Mouse (Mus musculus): ENCODE data around the gene Cyb561d1. TPM values are rescaled to one million over a fixed set of nuclear protein-coding genes. Genes with fewer than 3 reads are reported as not detected.
"Not testable (repeated sequence)": the region's sequence is repeated elsewhere in the genome, so short reads cannot be mapped to it uniquely, and the experiment has no call there.

Gene Cyb561d1
- polyA plus RNA-seq (2012; rRNA removed) = 8.4 and 8.7 TPM in 2 replicates

DNA sequence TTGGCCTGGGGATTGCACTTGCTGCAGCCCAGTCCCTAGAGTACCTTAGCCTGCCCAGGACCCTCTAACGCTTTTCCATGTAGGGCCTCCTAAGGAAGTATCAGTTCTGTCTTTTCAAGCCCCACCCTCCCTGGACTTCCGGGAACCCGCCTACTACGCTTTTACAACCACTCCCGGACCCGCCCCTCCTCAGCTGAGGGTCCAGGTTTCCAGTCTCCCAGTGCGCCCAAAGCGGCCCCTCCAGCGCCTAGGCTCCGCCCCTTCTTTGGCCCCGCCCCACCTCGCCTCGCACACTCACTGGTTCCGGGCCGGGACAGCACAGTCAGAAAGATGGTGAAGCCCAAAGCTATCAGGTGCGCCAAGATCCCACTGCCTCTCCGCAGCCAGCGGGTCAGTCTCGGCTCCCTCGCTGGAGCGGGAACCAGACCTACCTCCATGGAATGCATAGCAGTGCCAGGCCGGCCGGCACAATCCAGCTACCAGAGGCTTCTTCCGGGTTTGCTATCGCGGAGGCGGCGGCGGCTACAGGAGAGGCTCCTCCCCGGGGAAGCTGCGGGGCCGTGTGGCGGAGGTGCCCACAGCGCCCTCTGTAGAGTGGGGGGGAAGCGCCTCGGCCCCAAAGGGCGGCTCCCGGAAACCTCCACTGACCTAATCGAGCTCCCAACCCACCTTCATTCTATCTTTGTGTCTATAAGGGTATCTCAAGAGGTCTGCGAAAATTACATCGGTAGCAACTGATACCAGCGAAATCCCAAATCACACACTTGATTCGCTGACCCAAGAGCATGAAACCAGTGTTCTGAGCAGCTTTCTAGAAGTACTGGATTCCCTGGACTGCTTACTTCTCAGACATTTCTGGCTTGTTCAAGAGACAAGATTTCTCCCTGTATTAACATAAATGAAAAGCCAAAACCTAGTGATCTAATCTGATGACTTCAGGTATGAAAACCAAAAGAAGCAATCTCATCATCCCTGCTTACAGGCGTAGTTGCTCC is at the start of gene Cyb561d1:
TSS of gene Cyb561d1 (minus strand) at position 884 of the 995 bp plus-strand sequence.
- peak; percentile 92 for DNase-seq (ENCODE audit: low read depth)
- TF ChIP-seq CTCF (IDR thresholded peaks at IDR 0.05; ENCODE audit: borderline replicate concordance, extremely low read depth, insufficient read depth, insufficient read length) (peak; percentile 43; the same call in 1 of the 2 replicates), POLR2A (IDR thresholded peaks at IDR 0.05; ENCODE audit: borderline replicate concordance, extremely low read depth, insufficient read depth, insufficient read length, poor library complexity, severe bottlenecking) (no peak)

- no peak for DNase-seq (ENCODE audit: low read depth)
- TF ChIP-seq POLR2A (IDR thresholded peaks at IDR 0.05; ENCODE audit: borderline replicate concordance, extremely low read depth, insufficient read depth, insufficient read length, poor library complexity, severe bottlenecking) (no peak), CTCF (IDR thresholded peaks at IDR 0.05; ENCODE audit: borderline replicate concordance, extremely low read depth, insufficient read depth, insufficient read length) (no peak)
Measured at GRCm38 (mm10) chr3:108246857-108247256, 45.8 kb upstream of the Cyb561d1 start.

DNA sequence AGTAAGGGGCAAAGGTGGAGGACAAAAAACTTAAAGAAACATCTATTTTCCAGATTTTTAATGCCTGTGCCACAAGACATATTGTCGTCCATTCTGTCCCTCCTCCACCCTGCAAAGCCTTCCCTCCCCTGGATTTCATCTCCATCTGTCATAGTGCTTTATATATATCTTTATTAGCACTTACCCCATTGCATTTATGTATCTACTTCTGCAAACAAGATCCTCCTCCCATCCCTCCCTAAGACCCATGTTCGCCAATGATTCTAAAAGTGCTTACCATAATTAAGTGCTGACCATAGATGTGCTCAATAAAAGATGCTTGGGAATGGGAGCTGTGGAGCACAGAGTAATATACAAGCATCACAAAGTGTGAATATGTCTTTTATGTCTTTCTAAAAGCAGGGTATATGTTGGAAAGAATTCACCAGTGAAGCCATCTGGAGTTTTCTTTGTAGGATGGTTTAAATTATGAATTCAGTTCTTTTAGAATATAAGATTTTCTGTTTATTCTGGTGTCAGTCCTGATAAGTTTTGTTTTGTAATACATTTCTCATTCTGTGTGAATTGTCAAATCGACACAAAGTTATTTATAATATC is 40.3 kb upstream of the Cyb561d1 start:
- DNase-seq (ENCODE audit: low read depth) = no peak
- TF ChIP-seq CTCF (IDR thresholded peaks at IDR 0.05; ENCODE audit: borderline replicate concordance, extremely low read depth, insufficient read depth, insufficient read length) (no peak), POLR2A (IDR thresholded peaks at IDR 0.05; ENCODE audit: borderline replicate concordance, extremely low read depth, insufficient read depth, insufficient read length, poor library complexity, severe bottlenecking) (no peak)

DNA sequence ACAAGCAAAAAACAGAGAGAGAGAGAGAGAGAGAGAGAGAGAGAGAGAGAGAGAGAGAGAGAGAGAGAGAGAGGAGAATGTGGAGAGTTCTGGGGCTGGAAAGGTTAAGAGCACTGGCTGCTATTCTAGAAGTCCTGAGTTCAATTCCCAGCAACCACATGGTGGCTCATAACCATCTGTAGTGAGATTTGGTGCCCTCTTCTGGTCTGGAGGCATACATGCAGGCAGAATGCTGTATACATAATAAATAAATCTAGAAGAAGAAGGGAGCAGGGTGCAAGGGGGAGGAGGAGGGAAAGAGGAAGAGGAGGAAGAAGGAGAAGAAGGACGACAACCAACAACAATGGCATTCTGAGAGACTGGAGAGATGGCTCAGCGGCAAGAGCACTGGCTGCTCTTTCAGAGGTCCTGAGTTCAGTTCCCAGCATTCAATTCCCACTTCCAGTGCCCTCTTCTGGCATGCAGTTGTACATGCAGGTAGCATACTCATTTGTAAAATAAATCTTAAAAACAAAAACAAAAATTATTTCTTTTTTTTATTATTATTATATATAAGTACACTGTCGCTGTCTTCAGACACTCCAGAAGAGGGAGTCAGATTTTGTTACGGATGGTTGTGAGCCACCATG is 36.6 kb upstream of the Cyb561d1 start:
- not testable (repeated sequence) for DNase-seq (ENCODE audit: low read depth)

- no peak for DNase-seq (ENCODE audit: low read depth)
- TF ChIP-seq CTCF (IDR thresholded peaks at IDR 0.05; ENCODE audit: borderline replicate concordance, extremely low read depth, insufficient read depth, insufficient read length) (no peak), POLR2A (IDR thresholded peaks at IDR 0.05; ENCODE audit: borderline replicate concordance, extremely low read depth, insufficient read depth, insufficient read length, poor library complexity, severe bottlenecking) (no peak)
Measured at GRCm38 (mm10) chr3:108231646-108232045, 30.6 kb upstream of the Cyb561d1 start.

DNA sequence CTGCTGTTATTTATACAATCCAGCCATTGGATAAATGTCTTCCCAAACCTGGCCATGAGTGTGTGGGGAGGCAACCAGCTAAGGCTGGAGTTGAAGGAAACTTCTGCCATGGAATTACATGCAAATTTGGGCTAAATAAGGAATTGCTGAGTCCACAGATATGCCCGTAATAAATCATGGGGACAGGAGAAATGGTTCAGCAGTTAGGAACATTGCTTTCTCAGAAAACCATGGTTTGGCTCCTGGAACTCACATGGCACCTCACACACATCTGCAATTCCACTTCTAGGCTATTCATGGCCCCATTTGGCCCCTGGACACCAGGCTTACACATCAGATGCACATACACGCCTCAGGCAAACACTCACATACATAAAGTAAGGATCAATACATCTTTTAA is 26.5 kb upstream of the Cyb561d1 start:
- no peak for DNase-seq (ENCODE audit: low read depth)
- TF ChIP-seq CTCF (IDR thresholded peaks at IDR 0.05; ENCODE audit: borderline replicate concordance, extremely low read depth, insufficient read depth, insufficient read length) (no peak), POLR2A (IDR thresholded peaks at IDR 0.05; ENCODE audit: borderline replicate concordance, extremely low read depth, insufficient read depth, insufficient read length, poor library complexity, severe bottlenecking) (no peak)

GRCm38 (mm10) chr3:108226558-108227350 is 25.7 kb upstream of the Cyb561d1 start, which contains the start of gene Sypl2:
TSS of gene Sypl2 (minus strand) at chr3:108226648.
- no peak for TF ChIP-seq POLR2A (IDR thresholded peaks at IDR 0.05; ENCODE audit: borderline replicate concordance, extremely low read depth, insufficient read depth, insufficient read length, poor library complexity, severe bottlenecking)
- no peak for TF ChIP-seq CTCF (IDR thresholded peaks at IDR 0.05; ENCODE audit: borderline replicate concordance, extremely low read depth, insufficient read depth, insufficient read length)
- peak; percentile 79 for DNase-seq (ENCODE audit: low read depth)

DNA sequence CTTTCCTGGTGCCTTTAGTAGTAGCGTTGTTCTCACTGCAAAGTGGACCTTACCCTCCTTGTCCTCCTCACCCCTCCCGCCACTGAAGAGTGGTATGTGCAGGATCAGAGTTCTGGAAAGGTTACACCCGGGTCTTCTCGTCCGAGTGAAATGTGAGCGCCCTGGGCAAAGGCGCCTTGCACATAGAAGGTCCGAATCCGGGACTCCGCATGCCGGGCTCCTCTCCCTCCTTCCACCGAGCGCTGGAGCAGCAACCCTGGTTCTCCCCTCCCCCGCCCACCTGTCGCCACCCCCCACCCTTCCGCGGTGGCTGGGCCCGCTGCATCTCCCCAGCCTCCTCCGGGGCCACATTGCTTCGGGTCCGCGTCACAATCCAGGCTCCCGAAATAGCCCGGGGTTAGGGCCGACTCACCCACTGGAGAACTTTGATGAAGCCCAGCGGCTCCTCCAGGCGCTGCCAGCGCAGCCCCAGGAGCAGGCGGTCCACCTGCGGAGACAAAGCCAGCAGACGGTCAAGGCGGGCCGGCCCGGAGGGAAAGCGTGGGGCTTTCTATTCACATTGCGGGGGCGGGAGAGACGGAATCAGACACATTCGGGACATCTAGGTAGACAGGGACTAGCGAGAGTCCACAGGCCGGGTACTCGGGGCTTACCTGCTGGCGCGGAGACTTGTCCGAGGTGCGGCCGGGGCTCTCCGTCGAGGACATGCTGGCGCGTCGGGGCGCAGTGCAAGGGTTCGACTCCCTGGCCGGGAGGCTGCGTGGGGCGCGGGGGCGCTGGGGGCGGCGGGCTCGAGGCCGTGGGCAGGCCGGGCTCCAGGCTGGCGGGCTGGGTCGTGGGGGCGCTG is 24.9 kb upstream of the Cyb561d1 start:
- TF ChIP-seq CTCF (IDR thresholded peaks at IDR 0.05; ENCODE audit: borderline replicate concordance, extremely low read depth, insufficient read depth, insufficient read length) (no peak), POLR2A (IDR thresholded peaks at IDR 0.05; ENCODE audit: borderline replicate concordance, extremely low read depth, insufficient read depth, insufficient read length, poor library complexity, severe bottlenecking) (no peak)
- DNase-seq (ENCODE audit: low read depth) = peak; percentile 21

GRCm38 (mm10) chr3:108220661-108221060 is 19.6 kb upstream of the Cyb561d1 start:
- no peak for TF ChIP-seq CTCF (IDR thresholded peaks at IDR 0.05; ENCODE audit: borderline replicate concordance, extremely low read depth, insufficient read depth, insufficient read length)
- TF ChIP-seq POLR2A (IDR thresholded peaks at IDR 0.05; ENCODE audit: borderline replicate concordance, extremely low read depth, insufficient read depth, insufficient read length, poor library complexity, severe bottlenecking) = no peak
- no peak for DNase-seq (ENCODE audit: low read depth)

DNA sequence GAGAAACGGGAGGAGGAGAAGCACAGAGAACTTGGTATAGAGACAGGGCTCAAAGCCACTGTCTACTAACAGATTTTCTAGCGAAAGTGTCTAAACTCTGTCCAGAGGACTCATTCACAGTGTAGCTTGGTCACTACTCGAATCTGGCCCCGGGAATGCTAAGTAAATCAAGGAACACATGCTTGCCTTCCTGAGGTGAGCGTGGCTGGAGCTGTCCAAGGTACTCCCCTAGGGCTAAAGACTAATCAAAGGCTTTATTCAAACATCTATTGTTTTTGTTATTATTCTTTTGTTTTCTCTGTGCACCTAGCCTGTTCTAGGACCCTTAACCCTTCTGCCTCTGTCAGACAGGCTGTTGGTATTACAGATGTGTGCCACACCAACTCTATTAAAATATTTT is 13.7 kb upstream of the Cyb561d1 start:
- DNase-seq (ENCODE audit: low read depth) = no peak

More for the DNA sequence above, 13.7 kb upstream of the Cyb561d1 start:
- TF ChIP-seq POLR2A (IDR thresholded peaks at IDR 0.05; ENCODE audit: borderline replicate concordance, extremely low read depth, insufficient read depth, insufficient read length, poor library complexity, severe bottlenecking) = no peak
- TF ChIP-seq CTCF (IDR thresholded peaks at IDR 0.05; ENCODE audit: borderline replicate concordance, extremely low read depth, insufficient read depth, insufficient read length) = no peak

Data from brain, embryonic 14.5 days (tissue).